Mouse (Mus musculus): ENCODE data around the gene Crmp1.

- TF ChIP-seq CTCF (IDR thresholded peaks at IDR 0.05 in 2 of 3, conservative IDR thresholded peaks at IDR 0.05 in 1 of 3; ENCODE audit: control insufficient read depth in 1 of 3, insufficient read depth in 1 of 3, low read depth in 2 of 3, low read length in 3 of 3, poor library complexity in 1 of 3, severe bottlenecking in 1 of 3) (no peak), USF1 (IDR thresholded peaks at IDR 0.05; ENCODE audit: low read depth, low read length) (no peak), POLR2A (IDR thresholded peaks at IDR 0.05; ENCODE audit: control insufficient read depth in 1 of 2, insufficient read depth in 1 of 2, low read depth in 1 of 2, low read length in 2 of 2, poor library complexity in 1 of 2) (no peak), ZKSCAN1 (IDR thresholded peaks at IDR 0.05; ENCODE audit: low read depth, low read length) (no peak), MYB (IDR thresholded peaks at IDR 0.05; ENCODE audit: low read depth, low read length) (no peak), MAZ (IDR thresholded peaks at IDR 0.05; ENCODE audit: low read depth, low read length) (no peak), RCOR1 (IDR thresholded peaks at IDR 0.05; ENCODE audit: low read depth, low read length) (no peak), HCFC1 (IDR thresholded peaks at IDR 0.05; ENCODE audit: low read depth, low read length) (no peak)
Observed at GRCm38 (mm10) chr5:37332066-37332465, 90.3 kb downstream of the Crmp1 start.

Data from MEL (cell line).